Mouse (Mus musculus): Measurements from ENCODE around the gene Srxn1.

DNA sequence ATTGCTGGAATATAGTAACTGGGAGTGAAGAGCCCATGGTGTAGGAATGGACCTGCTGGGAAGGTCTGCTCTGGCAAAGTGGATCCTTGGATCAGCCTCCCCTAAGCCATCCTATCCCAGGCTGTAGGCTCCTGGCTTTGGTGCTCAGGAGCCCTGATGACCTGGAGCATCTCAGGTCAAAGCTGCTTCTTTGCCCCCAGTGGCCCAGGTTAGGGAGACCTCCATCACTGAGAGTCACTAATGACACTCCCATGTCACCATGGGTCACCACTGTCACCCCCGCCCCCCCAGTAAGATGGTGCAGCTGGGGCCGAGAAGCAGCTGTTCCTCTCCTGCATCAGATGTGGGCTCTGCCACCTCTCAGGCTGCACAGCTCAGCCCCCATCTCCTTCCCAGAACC, 35.4 kb upstream of the Srxn1 start:
- TF ChIP-seq CTCF (IDR thresholded peaks at IDR 0.05; ENCODE audit: borderline replicate concordance, insufficient read depth, low read length) (no peak), POLR2A (IDR thresholded peaks at IDR 0.05; ENCODE audit: low read depth, low read length) (no peak)

All from embryonic fibroblast, embryonic 13.5 days (primary cell).